Mouse (Mus musculus): ENCODE data around the gene Prkrip1.
"Not testable (repeated sequence)": the region's sequence is repeated elsewhere in the genome, so short reads cannot be mapped to it uniquely, and the experiment has no call there.

Gene Prkrip1

GRCm38 (mm10) chr5:136160084-136160483 lies 38.7 kb downstream of the Prkrip1 start:
- not testable (repeated sequence) for DNase-seq

GRCm38 (mm10) chr5:136155399-136155798 lies 43.4 kb downstream of the Prkrip1 start:
- no peak for DNase-seq

GRCm38 (mm10) chr5:136152365-136152764 lies 46.4 kb downstream of the Prkrip1 start:
- DNase-seq = no peak

GRCm38 (mm10) chr5:136149134-136149576 lies 49.6 kb downstream of the Prkrip1 start:
- DNase-seq = not testable (repeated sequence)

GRCm38 (mm10) chr5:136147704-136148103 lies 51.1 kb downstream of the Prkrip1 start:
- DNase-seq = no peak

GRCm38 (mm10) chr5:136146936-136147335 lies 51.8 kb downstream of the Prkrip1 start:
- no peak for DNase-seq

- DNase-seq = no peak
Measured at GRCm38 (mm10) chr5:136144606-136145430, 53.9 kb downstream of the Prkrip1 start.

GRCm38 (mm10) chr5:136143161-136143755 lies 55.5 kb downstream of the Prkrip1 start:
- no peak for DNase-seq

- no peak for DNase-seq
Measured at GRCm38 (mm10) chr5:136142746-136143145, 56.0 kb downstream of the Prkrip1 start.

GRCm38 (mm10) chr5:136140057-136140482 lies 58.7 kb downstream of the Prkrip1 start:
- peak; percentile 47 for DNase-seq

- no peak for DNase-seq
Measured at GRCm38 (mm10) chr5:136139393-136139792, 59.4 kb downstream of the Prkrip1 start.

- no peak for DNase-seq
Measured at GRCm38 (mm10) chr5:136137658-136138274, 61.0 kb downstream of the Prkrip1 start.

GRCm38 (mm10) chr5:136136292-136136990 lies 62.3 kb downstream of the Prkrip1 start:
- no peak for DNase-seq

- peak; percentile 96 for DNase-seq
Measured at GRCm38 (mm10) chr5:136135571-136136291, 63.0 kb downstream of the Prkrip1 start, which contains the start of the genes Lrwd1 and Alkbh4. Gene Lrwd1 (minus strand): TSS chr5:136136074. Gene Alkbh4 (plus strand): TSS chr5:136136146.
